Mouse (Mus musculus) midbrain, embryonic 13.5 days (tissue): ENCODE data around the gene Cfap97. TPM values are rescaled to one million over a fixed set of nuclear protein-coding genes. Genes with fewer than 3 reads are reported as not detected.

Source experiments
- ATAC-seq: fragments of 200-750 bp; cut with Nextera tagmentation; 2 replicates; pipeline ENCODE4 v1.8.0; 2017; ENCODE audit warnings: mild to moderate bottlenecking, moderate TSS enrichment, moderate library complexity
- H3K27ac ChIP-seq: fragments of 300-500 bp; sonication (generic); 2 replicates; pipeline ENCODE4 v1.5.1; 2015; ENCODE audit warnings: inconsistent platforms, mild to moderate bottlenecking, moderate library complexity
- H3K27me3 ChIP-seq: fragments of 300-500 bp; sonication (generic); 2 replicates; pipeline ENCODE4 v1.6.1; 2015; ENCODE audit warnings: mild to moderate bottlenecking, inconsistent platforms
- H3K36me3 ChIP-seq: fragments of 300-500 bp; sonication (generic); 2 replicates; pipeline ENCODE4 v1.6.1; 2015; ENCODE audit warnings: mild to moderate bottlenecking, inconsistent platforms
- H3K4me1 ChIP-seq: fragments of 300-500 bp; sonication (generic); replicated peaks from 2 replicates; pipeline ENCODE4 v1.6.1; 2015; ENCODE audit warnings: inconsistent platforms
- H3K4me2 ChIP-seq: fragments of 300-500 bp; sonication (generic); replicated peaks from 2 replicates; pipeline ENCODE4 v1.6.1; 2015; ENCODE audit warnings: moderate library complexity, mild to moderate bottlenecking, inconsistent platforms
- H3K4me3 ChIP-seq: fragments of 300-500 bp; sonication (generic); replicated peaks from 2 replicates; pipeline ENCODE4 v1.5.1; 2015; ENCODE audit warnings: mild to moderate bottlenecking, inconsistent platforms
- H3K9ac ChIP-seq: fragments of 300-500 bp; sonication (generic); replicated peaks from 2 replicates; pipeline ENCODE4 v1.6.1; 2015; ENCODE audit warnings: mild to moderate bottlenecking, inconsistent platforms
- H3K9me3 ChIP-seq: fragments of 300-500 bp; sonication (generic); 2 replicates; pipeline ENCODE4 v1.6.1; 2016; ENCODE audit warnings: mild to moderate bottlenecking, inconsistent platforms
- WGBS: fragments of 180-500 bp; shearing (Covaris S2); methylation state at CpG from one replicate; pipeline ENCODE4 v1.1.7; 2015; 5-methylcytosine and 5-hydroxymethylcytosine counted together
- microRNA-seq: library from miRNA; unstranded; fragments of <30 nt; microRNA quantifications from one replicate; pipeline ENCODE4, GENCODE M21; 2016
- polyA plus RNA-seq: library from polyadenylated mRNA; unstranded; fragments of >200 nt; fragmentation: Nextera tagmentation; extraction: Ambion mirVana; gene quantifications from 2 replicates; pipeline ENCODE4 v1.2.1, GENCODE M21; 2015

Cfap97 gene
- polyA plus RNA-seq, 1 experiment from 2014 or later = 28.7 TPM

DNA sequence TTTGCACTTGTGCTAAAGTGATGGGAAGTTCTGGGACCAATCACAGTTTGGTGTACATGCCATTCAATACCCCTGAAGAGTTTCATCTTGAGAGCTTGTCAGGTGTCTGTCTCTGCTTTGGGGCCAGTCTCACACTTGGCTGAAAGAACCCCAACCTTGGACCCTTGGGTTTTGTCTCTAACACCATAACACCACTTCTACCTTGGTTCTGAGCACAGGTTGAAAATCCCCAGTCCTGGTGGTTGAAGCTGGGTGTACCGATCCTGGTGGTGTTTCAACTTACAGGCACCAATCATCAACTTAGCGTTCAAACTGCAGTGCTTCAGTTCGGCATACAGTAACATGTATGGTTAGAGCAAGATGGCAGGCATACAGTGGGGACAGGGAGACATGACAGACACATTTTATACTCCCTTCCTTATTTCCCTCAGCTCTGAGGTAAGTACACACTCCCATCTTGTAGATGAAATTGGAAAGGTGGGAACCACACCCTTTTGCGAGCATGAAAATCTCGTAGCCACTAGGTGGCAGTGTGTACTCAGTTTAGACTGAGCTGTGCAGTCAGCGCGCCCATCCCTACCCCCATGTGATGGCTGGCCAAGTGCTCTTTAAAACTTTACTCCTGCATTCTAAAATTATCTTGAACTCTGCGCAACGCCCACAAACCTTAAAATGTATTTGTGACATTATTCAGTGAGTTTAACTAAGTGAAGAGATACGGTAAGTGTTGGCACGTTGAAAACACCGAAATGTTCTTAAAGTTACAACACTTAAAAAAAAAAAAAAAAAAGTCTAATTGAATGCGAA lies 90.2 kb downstream of the Cfap97 start:
- H3K27me3 ChIP-seq = peaks cover 44% of the 10 kb centered on the region
- no peaks in the 10 kb centered on the region for H3K9me3 ChIP-seq
- no peak overlapping the region for H3K4me3 ChIP-seq
- ATAC-seq = peak; percentile 84
- H3K9ac ChIP-seq = no peak overlapping the region
- H3K27ac ChIP-seq = no peak overlapping the region
- no peaks in the 10 kb centered on the region for H3K36me3 ChIP-seq
- no peak overlapping the region for H3K4me2 ChIP-seq
- H3K4me1 ChIP-seq = 0 out of 2 replicates have a peak, but pooled peaks cover 2% of the 10 kb centered on the region
- WGBS = 32% methylated on average over 13 of the region's 13 CpGs

DNA sequence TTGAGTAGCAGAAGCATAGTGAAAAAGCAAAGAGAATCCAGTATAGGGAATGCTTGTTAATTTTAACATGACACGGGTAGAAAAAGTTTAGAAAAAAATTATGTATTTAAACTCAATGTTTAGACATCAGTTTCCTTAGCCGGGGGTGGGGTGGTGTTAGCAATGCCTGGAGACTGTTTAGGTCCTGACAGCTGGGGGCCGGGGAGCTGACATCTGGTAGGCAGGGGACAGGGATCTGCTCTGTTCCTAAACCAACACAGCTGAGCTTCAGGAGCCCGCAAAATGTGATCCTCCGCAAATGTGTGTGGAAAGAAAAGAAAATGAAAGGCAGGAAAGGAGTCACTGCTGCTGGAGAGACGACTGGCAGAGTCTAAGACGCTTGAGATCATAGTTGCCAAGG lies 91.4 kb downstream of the Cfap97 start:
- H3K4me1 ChIP-seq = 0 out of 2 replicates have a peak, but pooled peaks cover 2% of the 10 kb centered on the region
- ATAC-seq = no peak
- no peak overlapping the region for H3K4me3 ChIP-seq
- peaks cover 52% of the 10 kb centered on the region for H3K27me3 ChIP-seq
- WGBS = 45% methylated on average over 7 of the region's 7 CpGs
- H3K9ac ChIP-seq = no peak overlapping the region
- no peaks in the 10 kb centered on the region for H3K36me3 ChIP-seq
- H3K9me3 ChIP-seq = no peaks in the 10 kb centered on the region
- H3K27ac ChIP-seq = no peak overlapping the region
- no peak overlapping the region for H3K4me2 ChIP-seq

Small RNAs within 50 kb of the gene (microRNA-seq; reads per million reads assigned to microRNA genes)
- gene Gm23812 = not detected

Other genes with a start within 250 kb of the Cfap97 start
- 0.20 and 0.31 TPM in 2 replicates for gene Ccdc110, start 217.2 kb upstream of the Cfap97 start, polyA plus RNA-seq
- gene 1700029J07Rik, start 176.5 kb upstream of the Cfap97 start, polyA plus RNA-seq = 4.0 and 4.8 TPM in 2 replicates
- gene Ufsp2, start 176.2 kb upstream of the Cfap97 start, polyA plus RNA-seq = 60.3 and 62.6 TPM in 2 replicates
- 0.55 and 0.62 TPM in 2 replicates for gene Lrp2bp, start 152.5 kb upstream of the Cfap97 start, polyA plus RNA-seq
- 32.3 and 32.6 TPM in 2 replicates for gene Ankrd37, start 146.1 kb upstream of the Cfap97 start, polyA plus RNA-seq
- gene Snx25, start 388 bp downstream of the Cfap97 start, polyA plus RNA-seq = 6.4 and 6.5 TPM in 2 replicates
- gene Slc25a4, start 59.5 kb downstream of the Cfap97 start, polyA plus RNA-seq = 693 and 718 TPM in 2 replicates
- gene Helt, start 142.9 kb downstream of the Cfap97 start, polyA plus RNA-seq = 27.1 and 38.4 TPM in 2 replicates